Mouse (Mus musculus) limb, embryonic 11.5 days (tissue): ENCODE data around the gene 4931408C20Rik. TPM values are rescaled to one million over a fixed set of nuclear protein-coding genes. Genes with fewer than 3 reads are reported as not detected.

Experiments
- ATAC-seq: fragments of 200-750 bp; cut with Nextera tagmentation; 2 replicates; pipeline ENCODE4 v1.8.0; 2017; ENCODE audit warnings: low read depth; ENCODE audit not compliant: insufficient number of reproducible peaks, low FRiP score, low TSS enrichment
- DNase-seq: peaks from one replicate; pipeline ENCODE4 v3.0.0-alpha.2; 2015; ENCODE audit warnings: low spot score
- H3K27ac ChIP-seq: fragments of 300-500 bp; sonication (generic); replicated peaks from 2 replicates; pipeline ENCODE4 v1.5.1; 2014; ENCODE audit warnings: low read depth, mild to moderate bottlenecking, low read length
- H3K27me3 ChIP-seq: fragments of 300-500 bp; sonication (generic); 2 replicates; pipeline ENCODE4 v1.6.1; 2014; ENCODE audit warnings: mild to moderate bottlenecking, low read length, mixed read lengths; ENCODE audit not compliant: control insufficient read depth, insufficient read depth
- H3K36me3 ChIP-seq: fragments of 300-500 bp; sonication (generic); 2 replicates; pipeline ENCODE4 v1.6.1; 2014; ENCODE audit warnings: mild to moderate bottlenecking, low read length, moderate library complexity, mixed read lengths; ENCODE audit not compliant: control insufficient read depth, insufficient read depth
- H3K4me1 ChIP-seq: fragments of 300-500 bp; sonication (generic); 2 replicates; pipeline ENCODE4 v1.6.1; 2014; ENCODE audit warnings: low read length, mixed read lengths; ENCODE audit not compliant: control insufficient read depth, insufficient read depth
- H3K4me2 ChIP-seq: fragments of 300-500 bp; sonication (generic); 2 replicates; pipeline ENCODE4 v1.6.1; 2014; ENCODE audit warnings: low read depth, mild to moderate bottlenecking, moderate library complexity; ENCODE audit not compliant: severe bottlenecking
- H3K4me3 ChIP-seq: fragments of 300-500 bp; sonication (generic); 2 replicates; pipeline ENCODE4 v1.5.1; 2014; ENCODE audit warnings: low read depth, low read length
- H3K9ac ChIP-seq: fragments of 300-500 bp; sonication (generic); 2 replicates; pipeline ENCODE4 v1.6.1; 2014; ENCODE audit warnings: mild to moderate bottlenecking, low read length
- H3K9me3 ChIP-seq: fragments of 300-500 bp; sonication (generic); 2 replicates; pipeline ENCODE4 v1.6.1; 2016; ENCODE audit warnings: low read length; ENCODE audit not compliant: control insufficient read depth
- WGBS: fragments of 180-500 bp; shearing (Covaris S2); extraction: QIAGEN DNeasy Blood & Tissue Kit; methylation state at CpG from one replicate; pipeline ENCODE4 v1.1.7; 2014; 5-methylcytosine and 5-hydroxymethylcytosine counted together
- polyA plus RNA-seq: library from polyadenylated mRNA; unstranded; fragments of >200 nt; fragmentation: Nextera tagmentation; extraction: Ambion mirVana; gene quantifications from 2 replicates; pipeline ENCODE4 v1.2.1, GENCODE M21; 2014

4931408C20Rik gene
- not detected in 2 replicates for polyA plus RNA-seq

- WGBS, result 37% methylated on average over 1 of the region's 1 CpGs
- Histone ChIP-seq H3K27me3 (no peaks in the 10 kb centered on the region), H3K4me1 (no peaks in the 10 kb centered on the region), H3K4me3 (no peak within 1 kb of the TSS), H3K9ac (no peak within 1 kb of the TSS), H3K36me3 (no peaks in the 10 kb centered on the region), H3K4me2 (no peak within 1 kb of the TSS), H3K27ac (no peak within 1 kb of the TSS), H3K9me3 (no peaks in the 10 kb centered on the region)
- DNase-seq (peak; percentile 32), ATAC-seq (peak; percentile 89)
Measured at GRCm38 (mm10) chr1:26686842-26687760, at the start of gene 4931408C20Rik. TSS of gene 4931408C20Rik (minus strand) at chr1:26687460.

- H3K4me2 ChIP-seq, result no peak overlapping the region
- no peaks in the 10 kb centered on the region for H3K36me3 ChIP-seq
- H3K27me3 ChIP-seq, result no peaks in the 10 kb centered on the region
- no peak overlapping the region for H3K27ac ChIP-seq
- no peak overlapping the region for H3K9ac ChIP-seq
- peak; percentile 82 for ATAC-seq
- peak; percentile 25 for DNase-seq
- WGBS, result 73% methylated on average over 1 of the region's 1 CpGs
- no peaks in the 10 kb centered on the region for H3K4me1 ChIP-seq
- H3K4me3 ChIP-seq, result no peak overlapping the region
- H3K9me3 ChIP-seq, result no peaks in the 10 kb centered on the region
Measured at GRCm38 (mm10) chr1:26687926-26688325, 666 bp upstream of the 4931408C20Rik start.

DNA sequence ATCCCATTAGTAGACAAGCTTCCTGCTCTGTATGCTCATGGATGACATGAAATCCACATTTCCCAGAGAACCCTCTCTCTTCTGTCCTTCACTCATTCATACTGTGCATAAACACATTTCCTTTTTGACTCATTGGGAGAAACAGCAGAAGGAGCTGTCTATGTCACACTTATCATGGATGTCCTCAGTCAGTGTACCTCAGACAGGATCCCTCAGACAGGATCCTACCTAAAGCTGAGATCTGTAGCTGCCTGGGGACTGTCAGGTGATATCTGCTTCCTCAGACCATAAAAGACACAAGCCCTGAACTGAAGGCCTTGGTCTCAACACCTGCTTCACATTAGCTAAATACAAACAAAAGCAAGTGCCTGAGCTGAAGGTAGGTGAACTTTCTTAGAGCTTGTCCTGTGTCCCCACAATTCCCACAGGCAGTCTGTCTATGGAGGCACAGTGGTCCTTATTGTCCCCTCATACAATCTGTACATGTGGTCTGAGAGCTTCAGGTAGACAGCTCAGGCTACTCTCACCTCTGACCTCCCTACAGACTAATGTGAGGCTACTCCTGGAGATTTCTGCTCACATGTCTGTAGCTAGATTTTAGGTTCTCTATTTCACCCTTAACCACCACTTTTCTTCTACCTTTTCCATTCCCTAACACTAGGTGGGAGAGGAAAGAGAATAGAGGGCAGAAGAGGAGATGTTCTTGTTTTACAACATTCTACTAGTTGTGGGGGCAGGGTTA lies 1.1 kb downstream of the 4931408C20Rik start:
- Histone ChIP-seq H3K27ac (no peak overlapping the region), H3K9me3 (no peaks in the 10 kb centered on the region), H3K4me2 (no peak overlapping the region), H3K4me3 (no peak overlapping the region), H3K9ac (no peak overlapping the region), H3K36me3 (no peaks in the 10 kb centered on the region), H3K4me1 (no peaks in the 10 kb centered on the region), H3K27me3 (no peaks in the 10 kb centered on the region)
- DNase-seq (peak; percentile 31), ATAC-seq (0 out of 2 replicates have a peak, but pooled peaks have one; percentile 22)

- DNase-seq (no peak), ATAC-seq (no peak)
Measured at GRCm38 (mm10) chr1:26685383-26685782, 1.9 kb downstream of the 4931408C20Rik start.

GRCm38 (mm10) chr1:26649704-26650388 lies 37.4 kb downstream of the 4931408C20Rik start:
- WGBS, result 40% methylated on average over 1 of the region's 1 CpGs
- DNase-seq (no peak), ATAC-seq (no peak)
- Histone ChIP-seq H3K9me3 (no peaks in the 10 kb centered on the region), H3K27ac (no peak overlapping the region), H3K36me3 (no peaks in the 10 kb centered on the region), H3K4me3 (no peak overlapping the region), H3K4me2 (no peak overlapping the region), H3K9ac (no peak overlapping the region), H3K27me3 (no peaks in the 10 kb centered on the region), H3K4me1 (no peaks in the 10 kb centered on the region)

More at GRCm38 (mm10) chr1:26685383-26685782, 1.9 kb downstream of the 4931408C20Rik start:
- no peaks in the 10 kb centered on the region for H3K36me3 ChIP-seq
- no peak overlapping the region for H3K4me2 ChIP-seq
- H3K4me1 ChIP-seq, result no peaks in the 10 kb centered on the region
- H3K9me3 ChIP-seq, result no peaks in the 10 kb centered on the region
- no peak overlapping the region for H3K9ac ChIP-seq
- no peaks in the 10 kb centered on the region for H3K27me3 ChIP-seq
- H3K27ac ChIP-seq, result no peak overlapping the region
- no peak overlapping the region for H3K4me3 ChIP-seq
- WGBS, result 62% methylated on average over 3 of the region's 3 CpGs

GRCm38 (mm10) chr1:26636051-26636450 lies 51.2 kb downstream of the 4931408C20Rik start:
- Histone ChIP-seq H3K4me3 (no peak overlapping the region), H3K36me3 (no peaks in the 10 kb centered on the region), H3K9ac (no peak overlapping the region), H3K4me2 (no peak overlapping the region), H3K9me3 (no peaks in the 10 kb centered on the region), H3K27ac (no peak overlapping the region), H3K4me1 (no peaks in the 10 kb centered on the region), H3K27me3 (no peaks in the 10 kb centered on the region)
- WGBS, result 89% methylated on average over 5 of the region's 5 CpGs
- no peak for DNase-seq
- ATAC-seq, result no peak
